Mouse (Mus musculus) small intestine, adult 2 months (tissue): ENCODE data around the gene Prrt2.

ENCODE experiments used
- CTCF ChIP-seq: fragments of 200-500 bp; IDR thresholded peaks from 2 replicates; pipeline ENCODE4 v1.5.1; 2012; ENCODE audit warnings: low read depth, mild to moderate bottlenecking, control low read depth, inconsistent platforms, low read length, moderate library complexity, mixed read lengths; ENCODE audit not compliant: insufficient replicate concordance, insufficient read length; ENCODE audit errors: extremely low read depth
- POLR2A ChIP-seq: fragments of 200-500 bp; IDR thresholded peaks from 2 replicates; pipeline ENCODE4 v1.6.1; 2012; ENCODE audit warnings: low read depth, mild to moderate bottlenecking, control low read depth, inconsistent platforms, low read length, moderate library complexity

DNA sequence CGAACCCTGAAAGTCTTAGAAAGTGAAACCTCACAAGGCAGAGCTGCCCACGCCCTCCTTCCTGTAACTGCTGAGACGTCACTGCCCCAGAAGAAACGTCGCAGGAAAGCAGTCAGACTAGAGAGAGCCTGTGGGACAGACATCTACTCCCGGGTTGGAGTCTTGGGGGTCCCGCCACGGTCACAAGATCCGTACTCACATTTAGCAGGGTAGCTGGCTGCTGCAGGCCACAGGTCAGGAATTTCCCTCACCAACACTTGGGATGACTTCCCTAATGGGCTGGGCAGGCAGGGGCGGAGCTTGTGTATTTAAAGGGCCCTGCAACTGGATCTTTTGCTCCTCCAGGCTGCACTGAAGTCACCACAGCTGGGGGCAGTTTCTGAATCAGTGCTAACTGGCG is 6.7 kb downstream of the Prrt2 start, which contains the start of gene Mvp:
- TF ChIP-seq CTCF = no peak; the same call in 1 of the 2 replicates
- 0 out of 2 replicates have a peak, but pooled peaks have one; percentile 27 for TF ChIP-seq POLR2A
